Mouse (Mus musculus): ENCODE results near the gene Hexim2. TPM values are rescaled to one million over a fixed set of nuclear protein-coding genes. Genes with fewer than 3 reads are reported as not detected.

Hexim2 gene
- polyA plus RNA-seq, 1 experiment from 2014 or later = 8.4 TPM

DNA sequence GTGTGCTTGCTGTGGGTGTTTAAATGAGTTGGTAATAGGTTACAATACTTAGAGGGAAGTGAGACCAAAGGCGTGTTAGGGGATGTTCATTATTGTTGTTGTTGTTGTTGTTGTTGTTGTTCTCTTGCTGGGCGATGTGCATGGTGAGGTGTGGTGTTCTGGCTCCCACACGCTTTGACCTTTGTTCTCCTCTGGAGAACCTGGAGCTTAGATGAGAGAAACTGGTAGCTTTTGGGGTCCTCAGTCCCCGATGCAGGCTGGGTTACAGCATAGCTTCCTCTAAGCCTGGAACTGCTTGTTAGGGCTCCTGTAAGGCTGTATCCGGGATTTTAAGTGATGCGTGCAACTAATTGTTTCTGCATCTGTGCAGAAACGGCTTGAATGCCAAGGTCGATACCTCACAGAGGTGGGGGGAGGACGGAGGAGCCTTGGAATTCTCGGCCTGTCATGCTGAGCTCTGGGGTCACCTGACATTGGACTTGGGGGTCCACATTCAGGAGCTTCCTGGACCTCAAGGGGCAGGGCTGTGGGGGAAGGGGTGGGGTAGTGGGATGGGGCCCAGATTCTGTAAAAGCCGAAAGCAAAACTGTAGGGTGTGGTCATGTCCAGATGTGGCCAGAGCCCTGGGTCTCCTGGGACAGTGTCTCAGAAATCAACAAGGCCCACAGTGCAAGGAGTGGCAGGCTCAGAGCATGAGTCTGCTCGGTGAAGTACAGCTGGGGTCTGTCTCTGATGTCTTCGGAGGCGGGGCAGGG, 43.6 kb downstream of the Hexim2 start:
- no peak overlapping the region for H3K4me2 ChIP-seq
- no peak for ATAC-seq (ENCODE audit: insufficient number of reproducible peaks, low FRiP score)
- no peak overlapping the region for H3K4me3 ChIP-seq
- H3K36me3 ChIP-seq = no peaks in the 10 kb centered on the region
- H3K27me3 ChIP-seq (replicated peaks) = peaks cover 57% of the 10 kb centered on the region
- WGBS = 71% methylated on average over 14 of the region's 14 CpGs
- H3K4me1 ChIP-seq (replicated peaks) = peaks cover 34% of the 10 kb centered on the region
- H3K9me3 ChIP-seq (replicated peaks) = no peaks in the 10 kb centered on the region
- no peak overlapping the region for H3K27ac ChIP-seq (ENCODE audit: poor library complexity, severe bottlenecking)
- H3K9ac ChIP-seq = no peak overlapping the region

DNA sequence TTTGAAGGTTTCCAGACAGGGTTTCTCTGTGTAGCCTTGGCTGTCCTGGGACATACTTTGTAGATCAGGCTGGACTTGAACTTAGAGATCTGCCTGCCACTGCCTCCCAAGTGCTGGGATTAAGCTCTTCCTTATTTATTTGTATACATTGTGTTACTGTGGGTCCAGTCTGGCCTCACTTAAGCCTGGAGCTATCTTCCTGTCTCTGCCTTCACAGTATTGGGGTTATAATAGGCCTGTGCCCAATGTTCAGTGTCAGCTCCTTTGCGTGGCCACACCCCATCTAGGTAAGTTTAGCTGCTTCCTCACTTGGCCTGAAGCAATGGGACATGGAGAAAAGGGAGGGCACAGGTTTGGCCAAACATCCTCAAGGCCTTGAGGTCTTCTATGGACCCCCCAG, 44.3 kb downstream of the Hexim2 start:
- no peaks in the 10 kb centered on the region for H3K9me3 ChIP-seq (replicated peaks)
- H3K4me2 ChIP-seq = no peak overlapping the region
- H3K4me1 ChIP-seq (replicated peaks) = peaks cover 29% of the 10 kb centered on the region
- no peak overlapping the region for H3K27ac ChIP-seq (ENCODE audit: poor library complexity, severe bottlenecking)
- no peak for ATAC-seq (ENCODE audit: insufficient number of reproducible peaks, low FRiP score)
- 85% methylated on average over 1 of the region's 1 CpGs for WGBS
- no peak overlapping the region for H3K4me3 ChIP-seq
- H3K27me3 ChIP-seq (replicated peaks) = peaks cover 50% of the 10 kb centered on the region
- H3K9ac ChIP-seq = no peak overlapping the region
- H3K36me3 ChIP-seq = no peaks in the 10 kb centered on the region

DNA sequence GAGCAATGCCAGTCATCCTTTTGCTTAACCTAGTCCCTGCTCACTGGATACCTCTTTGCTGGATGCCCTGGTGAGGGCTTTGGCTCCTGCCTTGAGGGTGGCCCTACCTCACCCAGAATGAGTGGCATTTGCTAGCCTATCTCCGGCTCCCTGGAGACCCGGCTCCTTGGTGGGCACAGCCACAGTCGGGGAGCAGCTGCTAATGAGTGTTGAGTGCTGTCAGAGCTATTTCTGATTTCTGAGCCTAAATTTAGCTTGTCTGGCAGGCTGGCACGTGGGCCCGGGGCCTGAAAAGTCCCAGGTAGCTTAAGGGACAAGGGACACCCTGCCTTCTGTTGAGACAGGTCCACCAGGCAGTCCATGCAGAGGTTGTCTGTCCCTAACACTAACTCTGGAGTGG, 45.0 kb downstream of the Hexim2 start:
- 0 out of 2 replicates have a peak overlapping the region, but pooled peaks have one; percentile 20 for H3K4me2 ChIP-seq
- peaks cover 22% of the 10 kb centered on the region for H3K4me1 ChIP-seq (replicated peaks)
- H3K36me3 ChIP-seq = no peaks in the 10 kb centered on the region
- WGBS = 39% methylated on average over 5 of the region's 5 CpGs
- no peak for ATAC-seq (ENCODE audit: insufficient number of reproducible peaks, low FRiP score)
- H3K27me3 ChIP-seq (replicated peaks) = peaks cover 49% of the 10 kb centered on the region
- no peak overlapping the region for H3K9ac ChIP-seq
- no peaks in the 10 kb centered on the region for H3K9me3 ChIP-seq (replicated peaks)
- no peak overlapping the region for H3K4me3 ChIP-seq
- no peak overlapping the region for H3K27ac ChIP-seq (ENCODE audit: poor library complexity, severe bottlenecking)

DNA sequence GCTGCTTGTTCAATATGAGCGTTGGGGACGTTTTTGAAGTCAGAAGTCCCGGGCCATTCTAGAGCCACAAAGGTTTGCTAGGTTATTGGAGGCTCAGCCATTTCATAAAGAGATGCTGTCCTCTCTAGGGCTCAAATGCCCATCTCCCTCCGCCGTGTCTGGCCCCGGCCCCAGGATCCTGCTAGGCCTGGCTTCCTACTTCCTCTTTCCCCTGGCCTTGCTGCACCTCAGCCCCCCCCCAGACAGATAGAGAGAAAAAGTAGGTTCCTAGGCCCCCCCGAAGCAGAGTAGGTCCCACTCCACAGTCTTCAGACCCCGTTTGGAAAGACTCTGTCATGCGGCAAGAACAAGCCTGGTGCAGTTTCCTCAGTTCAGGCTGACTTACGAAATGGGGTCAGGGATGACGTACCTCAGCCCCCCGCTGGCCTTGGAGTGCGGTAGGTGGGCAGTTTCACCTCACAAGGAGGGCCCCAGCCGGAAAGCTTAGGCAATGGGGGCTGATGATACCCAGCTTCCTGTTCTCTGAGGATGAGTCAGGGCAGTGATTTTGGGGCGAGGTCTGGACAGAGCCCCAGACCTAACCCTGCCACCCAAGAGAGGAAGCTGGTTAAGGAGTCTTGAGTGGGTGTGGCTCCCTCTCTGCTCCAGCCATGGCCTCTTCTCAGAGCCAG, 45.7 kb downstream of the Hexim2 start:
- no peak overlapping the region for H3K27ac ChIP-seq (ENCODE audit: poor library complexity, severe bottlenecking)
- ATAC-seq (ENCODE audit: insufficient number of reproducible peaks, low FRiP score) = no peak
- H3K4me1 ChIP-seq (replicated peaks) = peaks cover 21% of the 10 kb centered on the region
- no peaks in the 10 kb centered on the region for H3K36me3 ChIP-seq
- no peak overlapping the region for H3K9ac ChIP-seq
- no peaks in the 10 kb centered on the region for H3K9me3 ChIP-seq (replicated peaks)
- WGBS = 76% methylated on average over 15 of the region's 15 CpGs
- peaks cover 50% of the 10 kb centered on the region for H3K27me3 ChIP-seq (replicated peaks)
- H3K4me3 ChIP-seq = no peak overlapping the region
- H3K4me2 ChIP-seq = no peak overlapping the region

DNA sequence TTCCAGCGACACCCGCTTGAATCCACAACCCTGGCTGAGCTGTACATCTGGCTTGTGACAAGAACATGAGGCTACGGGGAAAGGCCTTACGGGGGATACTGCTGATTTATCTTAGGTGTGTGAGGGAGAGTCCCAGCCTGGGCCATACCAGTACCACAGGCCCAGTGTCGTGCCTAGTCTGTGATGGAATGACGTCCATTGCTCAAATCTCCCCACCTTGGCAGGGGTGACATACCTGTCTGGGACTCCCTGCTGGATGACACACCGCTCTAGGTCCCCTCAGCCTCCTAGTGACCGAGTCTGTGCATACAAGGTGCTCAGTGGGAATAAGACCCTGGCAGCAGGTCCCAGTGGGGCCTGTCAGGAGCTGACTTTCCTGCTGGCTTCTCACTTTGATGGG, 46.5 kb downstream of the Hexim2 start:
- H3K27ac ChIP-seq (ENCODE audit: poor library complexity, severe bottlenecking) = no peak overlapping the region
- peaks cover 44% of the 10 kb centered on the region for H3K27me3 ChIP-seq (replicated peaks)
- no peaks in the 10 kb centered on the region for H3K36me3 ChIP-seq
- WGBS = 82% methylated on average over 8 of the region's 8 CpGs
- no peak overlapping the region for H3K9ac ChIP-seq
- H3K4me1 ChIP-seq (replicated peaks) = peaks cover 21% of the 10 kb centered on the region
- no peak overlapping the region for H3K4me2 ChIP-seq
- no peaks in the 10 kb centered on the region for H3K9me3 ChIP-seq (replicated peaks)
- H3K4me3 ChIP-seq = no peak overlapping the region
- no peak for ATAC-seq (ENCODE audit: insufficient number of reproducible peaks, low FRiP score)

DNA sequence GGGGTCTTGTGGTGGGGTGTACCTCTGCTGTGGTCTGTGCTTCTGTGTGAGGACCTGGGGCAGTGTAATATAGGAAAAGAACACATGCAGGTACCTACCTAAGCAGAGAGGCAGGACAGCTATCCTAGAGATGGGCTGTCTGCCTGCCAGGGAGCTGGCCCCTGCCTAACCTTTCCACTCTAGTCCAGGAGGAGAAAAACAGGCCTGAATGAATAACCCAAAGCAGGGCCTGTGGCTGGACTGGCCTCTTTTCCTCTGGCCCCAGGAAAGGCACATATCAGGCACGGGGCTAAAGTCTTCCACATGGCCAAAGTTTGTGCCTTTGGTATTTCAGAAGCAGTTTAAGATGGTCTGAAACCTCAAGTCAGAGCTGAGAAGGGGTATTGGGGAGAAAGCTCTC, 48.2 kb downstream of the Hexim2 start:
- H3K9ac ChIP-seq = no peak overlapping the region

DNA sequence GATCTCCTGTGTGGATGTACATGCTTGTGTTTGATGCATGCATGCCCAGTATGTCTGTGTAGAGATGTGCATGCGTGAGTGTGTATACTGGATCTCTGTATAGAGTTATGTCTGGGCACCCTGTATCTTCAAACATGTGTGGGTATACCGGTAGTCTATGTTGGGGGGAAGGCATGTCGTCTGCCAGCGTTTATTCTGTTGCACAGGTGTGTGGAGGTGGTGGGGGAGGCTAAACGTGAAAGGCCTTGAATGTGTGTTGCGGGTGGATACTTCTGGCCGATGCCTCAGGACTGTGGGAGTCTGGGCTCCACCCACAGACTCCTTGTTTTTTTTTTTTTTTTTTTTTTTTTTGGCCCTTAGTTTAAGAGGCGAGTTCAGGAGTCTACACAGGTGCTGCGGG, 49.1 kb downstream of the Hexim2 start:
- H3K36me3 ChIP-seq = no peaks in the 10 kb centered on the region
- H3K4me2 ChIP-seq = no peak overlapping the region
- 72% methylated on average over 9 of the region's 9 CpGs for WGBS
- no peak overlapping the region for H3K4me3 ChIP-seq
- H3K27ac ChIP-seq (ENCODE audit: poor library complexity, severe bottlenecking) = no peak overlapping the region
- H3K4me1 ChIP-seq (replicated peaks) = peaks cover 15% of the 10 kb centered on the region
- peaks cover 49% of the 10 kb centered on the region for H3K27me3 ChIP-seq (replicated peaks)
- no peak overlapping the region for H3K9ac ChIP-seq
- ATAC-seq (ENCODE audit: insufficient number of reproducible peaks, low FRiP score) = no peak
- no peaks in the 10 kb centered on the region for H3K9me3 ChIP-seq (replicated peaks)

More for the DNA sequence above, 48.2 kb downstream of the Hexim2 start:
- WGBS = 61% methylated on average over 1 of the region's 1 CpGs
- Histone ChIP-seq H3K4me2 (no peak overlapping the region), H3K36me3 (no peaks in the 10 kb centered on the region), H3K4me1 (replicated peaks) (peaks cover 15% of the 10 kb centered on the region), H3K4me3 (no peak overlapping the region), H3K27me3 (replicated peaks) (peaks cover 45% of the 10 kb centered on the region), H3K27ac (ENCODE audit: poor library complexity, severe bottlenecking) (no peak overlapping the region), H3K9me3 (replicated peaks) (no peaks in the 10 kb centered on the region)
- ATAC-seq (ENCODE audit: insufficient number of reproducible peaks, low FRiP score) = no peak

DNA sequence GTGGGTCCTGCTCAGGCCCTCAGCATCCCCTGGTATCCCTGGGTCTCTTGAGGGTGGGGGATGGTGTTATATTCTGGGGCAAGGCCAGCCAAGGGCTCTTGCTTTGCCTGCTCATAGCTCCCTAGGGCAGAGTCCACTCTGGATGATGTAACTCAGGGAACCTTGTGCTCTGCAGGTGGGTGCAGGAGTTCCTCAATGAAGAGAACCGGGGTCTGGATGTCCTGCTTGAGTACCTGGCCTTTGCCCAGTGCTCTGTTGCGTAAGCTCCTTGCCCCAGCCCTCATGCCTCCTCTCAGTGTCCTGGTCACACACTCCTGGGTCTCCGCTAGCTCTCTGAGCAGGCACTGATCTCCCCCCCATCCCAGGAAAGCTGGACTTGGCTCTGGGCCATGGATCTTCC, 49.7 kb downstream of the Hexim2 start:
- 73% methylated on average over 3 of the region's 3 CpGs for WGBS
- no peak overlapping the region for H3K4me3 ChIP-seq
- H3K4me1 ChIP-seq (replicated peaks) = peaks cover 11% of the 10 kb centered on the region
- no peak overlapping the region for H3K4me2 ChIP-seq
- no peaks in the 10 kb centered on the region for H3K36me3 ChIP-seq
- no peak for ATAC-seq (ENCODE audit: insufficient number of reproducible peaks, low FRiP score)
- H3K9me3 ChIP-seq (replicated peaks) = no peaks in the 10 kb centered on the region
- peaks cover 49% of the 10 kb centered on the region for H3K27me3 ChIP-seq (replicated peaks)
- no peak overlapping the region for H3K27ac ChIP-seq (ENCODE audit: poor library complexity, severe bottlenecking)
- no peak overlapping the region for H3K9ac ChIP-seq

DNA sequence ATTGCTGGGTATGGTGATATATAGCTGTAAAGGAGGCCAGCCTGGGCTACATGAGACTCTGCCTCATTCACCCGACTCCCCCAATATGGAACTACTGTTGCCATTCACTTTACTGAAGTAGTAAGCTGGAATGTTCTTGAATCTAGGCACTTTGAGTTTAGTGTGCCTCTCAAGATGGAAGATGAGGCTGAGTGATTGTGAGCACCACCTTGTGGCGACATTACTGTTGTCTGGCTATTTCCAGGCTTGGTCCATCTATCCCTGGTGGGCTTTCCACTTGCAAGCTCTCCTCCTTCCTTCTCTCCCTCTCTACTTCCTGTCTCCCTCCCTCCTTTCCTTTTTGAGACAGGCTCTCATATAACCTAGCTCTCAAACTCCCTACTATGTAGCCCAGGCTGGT, 52.7 kb downstream of the Hexim2 start:
- no peak for ATAC-seq (ENCODE audit: insufficient number of reproducible peaks, low FRiP score)

More for the DNA sequence above, 52.7 kb downstream of the Hexim2 start:
- no peak overlapping the region for H3K27ac ChIP-seq (ENCODE audit: poor library complexity, severe bottlenecking)
- no peaks in the 10 kb centered on the region for H3K4me1 ChIP-seq (replicated peaks)
- no peak overlapping the region for H3K9ac ChIP-seq
- no peak overlapping the region for H3K4me3 ChIP-seq
- no peaks in the 10 kb centered on the region for H3K36me3 ChIP-seq
- H3K4me2 ChIP-seq = no peak overlapping the region
- no peaks in the 10 kb centered on the region for H3K9me3 ChIP-seq (replicated peaks)
- H3K27me3 ChIP-seq (replicated peaks) = peaks cover 53% of the 10 kb centered on the region
- 33% methylated on average over 2 of the region's 2 CpGs for WGBS
